Mouse (Mus musculus): ENCODE data around the gene Rnf214. TPM values are rescaled to one million over a fixed set of nuclear protein-coding genes. Genes with fewer than 3 reads are reported as not detected.

Rnf214 gene
- total RNA-seq, 2 experiments from 2014 or later: 35.6 to 39.4 TPM

- no peak for DNase-seq (ENCODE audit: low spot score in 2 of 2)
Observed at GRCm38 (mm10) chr9:45818406-45819011, 88.2 kb downstream of the Rnf214 start.

DNA sequence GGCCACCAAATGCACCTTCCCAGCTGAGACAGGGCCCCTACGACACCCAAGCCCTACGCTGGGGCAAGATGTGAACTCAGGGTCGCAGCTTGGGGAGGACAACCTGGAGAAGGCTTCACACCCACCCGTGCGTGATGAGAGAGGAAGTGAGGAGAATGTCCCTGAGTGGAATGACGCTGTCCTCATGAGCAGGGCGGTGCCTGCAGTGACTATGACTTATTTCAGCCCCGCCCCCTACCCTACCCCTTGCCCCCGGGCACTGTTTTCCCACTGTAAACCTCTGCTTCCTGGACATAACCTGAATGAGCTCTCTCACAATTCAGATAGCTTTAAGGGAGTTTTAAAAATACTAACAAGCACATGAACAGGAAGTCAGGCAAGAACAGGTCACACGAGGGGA is 91.2 kb downstream of the Rnf214 start:
- DNase-seq (ENCODE audit: low spot score in 2 of 2): no peak

- no peak for DNase-seq (ENCODE audit: low spot score in 2 of 2)
Observed at GRCm38 (mm10) chr9:45815113-45815512, 91.6 kb downstream of the Rnf214 start.

Small RNA genes lying within 50 kb of the gene (microRNA-seq; reads per million reads assigned to microRNA genes)
- 0 to 1.4 reads per million in 2 experiments for gene Mir7087 (ENCODE audit: borderline number of aligned reads in 2 of 2)

Other genes with a start within 250 kb of the Rnf214 start
- 10 to 100 TPM in 1 of 2 experiments, 1 to 10 TPM in 1; 9.6 to 12.0 TPM for gene Cep164, start 78.2 kb downstream of the Rnf214 start, total RNA-seq (2021)
- gene Bace1, start 68.3 kb downstream of the Rnf214 start, total RNA-seq (2021): 10 to 100 TPM; 21.3 to 25.2 TPM
- gene Pcsk7, start 414 bp downstream of the Rnf214 start, total RNA-seq (2021): 10 to 100 TPM; 26.2 to 27.0 TPM
- 100 to 1,000 TPM in 1 of 2 experiments, 10 to 100 TPM in 1; 92.8 to 152 TPM for gene Tagln, start 29.1 kb upstream of the Rnf214 start, total RNA-seq (2021)
- 100 to 1,000 TPM; 119 to 265 TPM for gene Sidt2, start 48.3 kb upstream of the Rnf214 start, total RNA-seq (2021)
- gene Pafah1b2, start 105.8 kb upstream of the Rnf214 start, total RNA-seq (2021): 100 to 1,000 TPM; 149 to 164 TPM
- gene Sik3, start 105.9 kb upstream of the Rnf214 start, total RNA-seq (2021): 10 to 100 TPM; 63.2 to 88.3 TPM